Mouse (Mus musculus) kidney, embryonic 14.5 days (tissue): Measurements from ENCODE around the gene Acss2. TPM values are rescaled to one million over a fixed set of nuclear protein-coding genes. Genes with fewer than 3 reads are reported as not detected.

Experiments
- ATAC-seq: fragments of 200-750 bp; cut with Nextera tagmentation; 2 replicates; pipeline ENCODE4 v1.8.0; 2017; ENCODE audit warnings: moderate number of reproducible peaks, mild to moderate bottlenecking, moderate TSS enrichment, moderate library complexity; ENCODE audit not compliant: low FRiP score, low TSS enrichment
- H3K27ac ChIP-seq: fragments of 300-500 bp; sonication (generic); 2 replicates; pipeline ENCODE4 v1.5.1; 2014; ENCODE audit warnings: low read depth, mild to moderate bottlenecking, low read length, moderate library complexity, mixed read lengths
- H3K27me3 ChIP-seq: fragments of 300-500 bp; sonication (generic); 2 replicates; pipeline ENCODE4 v1.6.1; 2014; ENCODE audit warnings: mild to moderate bottlenecking, low read length; ENCODE audit not compliant: control insufficient read depth, insufficient read depth
- H3K36me3 ChIP-seq: fragments of 300-500 bp; sonication (generic); 2 replicates; pipeline ENCODE4 v1.6.1; 2014; ENCODE audit warnings: low read length, mixed read lengths; ENCODE audit not compliant: control insufficient read depth, insufficient read depth
- H3K4me1 ChIP-seq: fragments of 300-500 bp; sonication (generic); 2 replicates; pipeline ENCODE4 v1.6.1; 2014; ENCODE audit warnings: low read length, mixed read lengths; ENCODE audit not compliant: control insufficient read depth, insufficient read depth
- H3K4me2 ChIP-seq: fragments of 300-500 bp; sonication (generic); replicated peaks from 2 replicates; pipeline ENCODE4 v1.6.1; 2014; ENCODE audit warnings: low read depth, mild to moderate bottlenecking, low read length
- H3K4me3 ChIP-seq: fragments of 300-500 bp; sonication (generic); 2 replicates; pipeline ENCODE4 v1.5.1; 2014; ENCODE audit warnings: mild to moderate bottlenecking, low read length
- H3K9ac ChIP-seq: fragments of 300-500 bp; sonication (generic); 2 replicates; pipeline ENCODE4 v1.6.1; 2014; ENCODE audit warnings: low read depth, mild to moderate bottlenecking, low read length, moderate library complexity
- H3K9me3 ChIP-seq: fragments of 300-500 bp; sonication (generic); 2 replicates; pipeline ENCODE4 v1.6.1; 2016; ENCODE audit warnings: low read length; ENCODE audit not compliant: control insufficient read depth
- WGBS: fragments of 180-500 bp; shearing (Covaris S2); extraction: QIAGEN DNeasy Blood & Tissue Kit; methylation state at CpG from one replicate; pipeline ENCODE4 v1.1.7; 2014; 5-methylcytosine and 5-hydroxymethylcytosine counted together
- polyA plus RNA-seq: library from polyadenylated mRNA; unstranded; fragments of >200 nt; fragmentation: Nextera tagmentation; extraction: Ambion mirVana; gene quantifications from 2 replicates; pipeline ENCODE4 v1.2.1, GENCODE M21; 2014

Acss2 gene
- polyA plus RNA-seq, 1 experiment from 2014 or later: 10.0 TPM

DNA sequence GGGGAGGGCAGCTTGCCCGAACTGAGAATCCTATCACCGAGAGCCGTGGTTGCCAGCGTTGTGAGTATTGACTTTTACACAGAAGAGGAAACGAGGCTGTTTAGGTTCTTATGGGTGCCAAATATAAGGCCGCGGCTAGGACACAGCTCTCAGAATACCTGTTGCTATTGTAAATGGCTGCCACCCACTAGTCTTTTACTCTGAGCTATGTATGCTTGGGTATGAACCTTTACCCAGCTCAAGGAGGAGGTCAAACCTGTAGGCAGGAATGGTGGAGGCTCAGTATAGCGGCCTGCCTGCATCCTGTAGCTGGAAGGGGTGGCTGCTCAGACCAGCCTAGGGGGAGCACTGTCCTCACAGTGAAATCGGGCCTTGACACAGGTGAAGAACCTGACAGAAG, 110.4 kb downstream of the Acss2 start:
- ATAC-seq: no peak
- peaks cover 47% of the 10 kb centered on the region for H3K27me3 ChIP-seq
- WGBS: 87% methylated on average over 9 of the region's 9 CpGs
- H3K9me3 ChIP-seq: no peaks in the 10 kb centered on the region
- H3K4me2 ChIP-seq: no peak overlapping the region
- H3K9ac ChIP-seq: no peak overlapping the region
- 0 out of 2 replicates have a peak, but pooled peaks cover 2% of the 10 kb centered on the region for H3K36me3 ChIP-seq
- no peak overlapping the region for H3K4me3 ChIP-seq
- peaks cover 18% of the 10 kb centered on the region; the same call in 1 of the 2 replicates for H3K4me1 ChIP-seq
- H3K27ac ChIP-seq: no peak overlapping the region

DNA sequence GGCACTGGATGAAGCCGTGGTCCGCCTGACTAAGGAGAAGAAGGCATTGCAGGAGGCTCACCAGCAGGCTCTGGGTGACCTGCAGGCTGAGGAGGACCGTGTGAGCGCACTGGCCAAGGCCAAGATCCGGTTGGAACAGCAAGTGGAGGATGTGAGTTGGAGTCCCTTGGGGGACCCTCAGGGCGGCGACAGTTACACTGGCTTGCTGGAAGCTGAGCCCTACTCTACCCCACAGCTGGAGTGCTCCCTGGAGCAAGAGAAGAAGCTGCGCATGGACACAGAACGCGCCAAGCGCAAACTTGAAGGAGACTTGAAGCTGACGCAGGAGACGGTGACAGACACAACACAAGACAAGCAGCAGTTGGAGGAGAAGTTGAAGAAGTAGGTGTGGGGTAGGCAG, 110.8 kb downstream of the Acss2 start:
- WGBS: 84% methylated on average over 13 of the region's 13 CpGs
- Histone ChIP-seq H3K4me1 (peaks cover 18% of the 10 kb centered on the region; the same call in 1 of the 2 replicates), H3K4me2 (no peak overlapping the region), H3K9ac (no peak overlapping the region), H3K27me3 (peaks cover 47% of the 10 kb centered on the region), H3K4me3 (no peak overlapping the region), H3K27ac (no peak overlapping the region), H3K36me3 (peaks cover 6% of the 10 kb centered on the region; the same call in 1 of the 2 replicates), H3K9me3 (no peaks in the 10 kb centered on the region)
- ATAC-seq: no peak

DNA sequence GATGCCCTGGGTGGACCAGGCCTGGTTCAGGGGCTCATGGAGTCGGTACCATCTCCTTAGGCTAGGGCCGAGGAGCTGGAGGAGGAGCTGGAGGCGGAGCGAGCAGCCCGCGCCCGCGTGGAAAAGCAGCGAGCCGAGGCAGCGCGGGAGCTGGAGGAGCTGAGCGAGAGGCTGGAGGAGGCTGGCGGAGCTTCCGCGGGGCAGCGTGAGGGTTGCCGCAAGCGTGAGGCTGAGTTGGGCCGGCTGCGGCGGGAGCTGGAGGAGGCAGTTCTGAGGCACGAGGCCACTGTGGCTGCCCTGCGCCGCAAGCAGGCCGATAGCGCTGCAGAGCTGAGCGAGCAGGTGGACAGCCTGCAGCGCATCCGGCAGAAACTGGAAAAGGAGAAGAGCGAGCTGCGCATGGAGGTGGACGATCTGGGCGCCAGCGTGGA, 111.5 kb downstream of the Acss2 start:
- H3K9ac ChIP-seq: peak overlapping the region; percentile 47

DNA sequence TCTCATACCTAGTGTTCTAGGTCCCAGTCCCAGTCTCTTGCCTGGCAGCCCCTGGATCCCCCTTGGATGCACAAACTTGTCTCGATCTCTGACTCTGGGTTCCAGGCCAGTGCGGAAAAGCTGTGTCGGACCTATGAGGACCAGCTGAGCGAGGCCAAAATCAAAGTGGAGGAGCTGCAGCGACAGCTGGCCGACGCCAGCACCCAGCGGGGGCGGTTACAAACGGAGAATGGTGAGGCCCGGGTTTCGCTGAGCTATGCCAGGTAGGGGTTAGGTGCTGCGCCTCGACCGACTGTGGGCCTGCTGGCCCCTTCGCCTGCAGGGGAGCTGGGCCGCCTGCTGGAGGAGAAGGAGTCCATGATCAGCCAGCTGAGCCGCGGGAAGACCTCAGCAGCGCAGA, 112.4 kb downstream of the Acss2 start:
- Histone ChIP-seq H3K36me3 (peaks cover 21% of the 10 kb centered on the region), H3K4me2 (no peak overlapping the region), H3K4me1 (peaks cover 18% of the 10 kb centered on the region; the same call in 1 of the 2 replicates), H3K27ac (no peak overlapping the region), H3K4me3 (no peak overlapping the region), H3K9ac (no peak overlapping the region), H3K9me3 (no peaks in the 10 kb centered on the region), H3K27me3 (peaks cover 47% of the 10 kb centered on the region)
- ATAC-seq: no peak
- 32% methylated on average over 20 of the region's 20 CpGs for WGBS

More for the DNA sequence above, 111.5 kb downstream of the Acss2 start:
- ATAC-seq: peak; percentile 42
- Histone ChIP-seq H3K4me1 (peaks cover 18% of the 10 kb centered on the region; the same call in 1 of the 2 replicates), H3K4me2 (peak overlapping the region; percentile 70), H3K36me3 (peaks cover 12% of the 10 kb centered on the region), H3K9me3 (no peaks in the 10 kb centered on the region), H3K27ac (no peak overlapping the region), H3K4me3 (peak overlapping the region; percentile 34), H3K27me3 (peaks cover 47% of the 10 kb centered on the region)
- 2% methylated on average over 34 of the region's 35 CpGs for WGBS

DNA sequence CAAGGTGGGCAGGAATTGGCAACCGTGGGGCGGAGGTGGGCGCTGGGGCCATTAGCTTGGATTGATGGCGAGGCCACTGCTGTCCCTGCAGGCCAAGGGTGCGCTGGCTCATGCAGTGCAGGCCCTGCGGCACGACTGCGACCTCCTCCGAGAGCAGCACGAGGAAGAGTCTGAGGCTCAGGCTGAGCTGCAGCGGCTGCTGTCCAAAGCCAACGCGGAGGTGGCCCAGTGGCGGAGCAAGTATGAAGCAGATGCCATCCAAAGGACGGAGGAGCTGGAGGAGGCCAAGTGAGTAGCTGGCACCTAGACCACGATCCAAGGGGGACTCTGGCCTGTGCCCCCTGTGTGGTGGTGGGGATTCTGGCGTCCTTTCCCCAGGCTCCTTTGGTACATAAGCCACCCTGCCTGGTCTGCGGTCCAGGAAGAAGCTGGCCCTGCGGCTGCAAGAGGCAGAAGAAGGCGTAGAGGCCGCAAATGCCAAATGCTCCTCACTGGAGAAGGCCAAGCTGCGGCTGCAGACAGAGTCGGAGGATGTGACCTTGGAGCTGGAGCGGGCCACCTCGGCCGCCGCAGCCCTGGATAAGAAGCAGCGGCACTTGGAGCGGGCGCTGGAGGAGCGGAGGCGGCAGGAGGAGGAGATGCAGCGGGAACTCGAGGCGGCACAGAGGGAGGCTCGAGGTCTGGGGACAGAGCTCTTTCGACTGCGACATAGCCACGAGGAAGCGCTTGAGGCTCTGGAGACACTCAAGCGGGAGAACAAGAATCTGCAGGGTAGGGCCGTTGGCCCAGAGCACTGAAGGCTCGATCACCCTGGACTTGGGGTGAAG, 113.1 kb downstream of the Acss2 start:
- 27% methylated on average over 43 of the region's 43 CpGs for WGBS
- Histone ChIP-seq H3K27ac (no peak overlapping the region), H3K9me3 (no peaks in the 10 kb centered on the region), H3K4me2 (no peak overlapping the region), H3K9ac (no peak overlapping the region), H3K4me1 (peaks cover 18% of the 10 kb centered on the region; the same call in 1 of the 2 replicates), H3K27me3 (peaks cover 47% of the 10 kb centered on the region), H3K36me3 (peaks cover 27% of the 10 kb centered on the region), H3K4me3 (no peak overlapping the region)
- ATAC-seq: no peak

DNA sequence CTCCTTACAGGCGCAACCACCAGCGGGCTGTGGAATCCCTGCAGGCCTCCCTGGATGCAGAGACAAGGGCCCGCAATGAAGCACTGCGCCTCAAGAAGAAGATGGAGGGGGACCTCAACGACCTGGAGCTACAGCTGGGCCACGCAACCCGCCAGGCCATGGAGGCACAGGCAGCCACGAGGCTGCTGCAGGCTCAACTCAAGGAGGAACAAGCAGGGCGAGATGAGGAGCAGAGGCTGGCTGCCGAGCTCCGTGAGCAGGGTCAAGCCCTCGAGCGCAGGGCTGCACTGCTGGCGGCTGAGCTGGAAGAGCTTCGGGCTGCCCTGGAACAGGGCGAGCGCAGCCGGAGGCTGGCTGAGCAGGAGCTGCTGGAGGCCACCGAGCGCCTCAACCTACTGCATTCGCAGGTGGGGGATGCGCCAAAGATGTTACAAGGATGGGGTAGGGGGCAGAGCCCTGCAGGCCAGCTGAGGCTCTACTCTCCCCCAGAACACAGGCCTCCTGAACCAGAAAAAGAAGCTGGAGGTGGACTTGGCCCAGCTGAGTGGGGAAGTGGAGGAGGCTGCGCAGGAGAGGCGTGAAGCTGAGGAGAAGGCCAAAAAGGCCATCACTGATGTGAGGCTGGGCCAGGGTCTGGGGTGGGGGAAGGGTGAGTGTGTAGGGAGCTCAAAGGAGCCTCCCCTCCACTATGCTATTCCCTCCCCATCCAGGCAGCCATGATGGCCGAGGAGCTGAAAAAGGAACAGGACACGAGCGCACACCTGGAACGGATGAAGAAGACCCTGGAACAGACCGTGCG, 114.6 kb downstream of the Acss2 start:
- Histone ChIP-seq H3K27ac (no peak overlapping the region), H3K4me3 (no peak overlapping the region), H3K36me3 (peaks cover 43% of the 10 kb centered on the region), H3K4me1 (peaks cover 18% of the 10 kb centered on the region; the same call in 1 of the 2 replicates), H3K9ac (no peak overlapping the region), H3K4me2 (no peak overlapping the region), H3K27me3 (peaks cover 40% of the 10 kb centered on the region), H3K9me3 (no peaks in the 10 kb centered on the region)
- peak; percentile 11; the same call in 1 of the 2 replicates for ATAC-seq
- WGBS: 70% methylated on average over 30 of the region's 30 CpGs

DNA sequence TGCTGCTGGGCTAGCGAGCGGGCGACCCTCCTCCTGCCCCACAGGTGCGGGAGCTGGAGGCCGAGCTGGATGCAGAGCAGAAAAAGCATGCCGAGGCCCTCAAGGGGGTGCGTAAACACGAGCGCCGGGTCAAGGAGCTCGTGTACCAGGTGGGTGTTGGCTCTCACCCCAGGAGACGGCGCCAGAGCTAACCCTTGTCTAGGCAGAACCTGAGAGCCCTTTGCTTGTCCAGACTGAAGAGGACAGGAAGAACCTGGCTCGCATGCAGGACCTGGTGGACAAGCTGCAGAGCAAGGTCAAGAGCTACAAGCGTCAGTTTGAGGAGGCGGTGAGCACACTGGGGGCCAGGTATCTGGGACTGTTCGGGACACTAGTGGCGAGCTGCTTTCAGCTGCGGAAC, 115.4 kb downstream of the Acss2 start:
- 66% methylated on average over 19 of the region's 19 CpGs for WGBS
- Histone ChIP-seq H3K27ac (no peak overlapping the region), H3K27me3 (peaks cover 34% of the 10 kb centered on the region), H3K9ac (no peak overlapping the region), H3K4me2 (no peak overlapping the region), H3K4me3 (no peak overlapping the region), H3K4me1 (peaks cover 18% of the 10 kb centered on the region; the same call in 1 of the 2 replicates), H3K36me3 (peaks cover 51% of the 10 kb centered on the region), H3K9me3 (no peaks in the 10 kb centered on the region)
- ATAC-seq: no peak

DNA sequence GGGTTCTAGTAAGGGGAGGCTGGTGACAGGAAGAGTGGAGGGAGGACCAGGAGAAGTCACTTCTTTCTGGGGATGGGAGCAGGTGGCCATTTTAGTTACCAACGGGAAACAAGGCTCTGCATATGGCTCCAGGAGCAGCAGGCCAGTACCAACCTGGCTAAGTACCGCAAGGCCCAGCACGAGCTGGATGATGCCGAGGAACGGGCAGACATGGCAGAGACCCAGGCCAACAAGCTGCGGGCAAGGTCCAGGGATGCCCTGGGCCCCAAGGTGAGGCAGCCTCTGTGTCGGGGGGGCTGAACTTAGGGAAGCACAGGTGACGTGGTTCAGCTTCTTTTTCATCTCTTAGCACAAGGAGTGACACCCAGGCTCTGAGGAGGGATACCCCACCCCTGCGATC, 116.0 kb downstream of the Acss2 start:
- 92% methylated on average over 9 of the region's 9 CpGs for WGBS
- no peak overlapping the region for H3K4me3 ChIP-seq
- H3K9me3 ChIP-seq: no peaks in the 10 kb centered on the region
- peaks cover 55% of the 10 kb centered on the region for H3K36me3 ChIP-seq
- peaks cover 28% of the 10 kb centered on the region for H3K27me3 ChIP-seq
- peaks cover 18% of the 10 kb centered on the region; the same call in 1 of the 2 replicates for H3K4me1 ChIP-seq
- H3K4me2 ChIP-seq: no peak overlapping the region
- no peak overlapping the region for H3K27ac ChIP-seq
- no peak for ATAC-seq
- H3K9ac ChIP-seq: no peak overlapping the region
